Mouse (Mus musculus) macrophage (primary cell): ENCODE results near the gene Plekhg6. TPM values are rescaled to one million over a fixed set of nuclear protein-coding genes. Genes with fewer than 3 reads are reported as not detected.
A peak's percentile ranks its signal among the peaks of the same experiment; 100 is the strongest.

Experiments
- H3K27ac ChIP-seq: fragments of 350-480 bp; formaldehyde crosslinking; 2 replicates; pipeline ENCODE4 v1.9.0; 2021
- H3K36me3 ChIP-seq: fragments of 350-480 bp; formaldehyde crosslinking; 2 replicates; pipeline ENCODE4 v1.9.0; 2021; ENCODE audit errors: inconsistent target
- H3K4me3 ChIP-seq: fragments of 350-480 bp; formaldehyde crosslinking; 2 replicates; pipeline ENCODE4 v1.9.0; 2021; ENCODE audit errors: inconsistent target
- H3K79me2 ChIP-seq: fragments of 350-480 bp; formaldehyde crosslinking; 2 replicates; pipeline ENCODE4 v1.9.0; 2021; ENCODE audit errors: inconsistent target
- WGBS: methylation state at CpG from one replicate; pipeline ENCODE4 v1.1.7; 2026; ENCODE audit warnings: inconsistent platforms; ENCODE audit not compliant: missing documents; 5-methylcytosine and 5-hydroxymethylcytosine counted together
- polyA plus RNA-seq: library from polyadenylated mRNA; stranded (reverse); fragments of 250-400 nt; gene quantifications from 3 replicates; pipeline ENCODE4 v1.2.4, GENCODE M21; 2018; ENCODE audit warnings: inconsistent platforms
- total RNA-seq, 78 experiments: library from RNA; depleted of rRNA; stranded (reverse); fragments of 250-400 nt; gene quantifications; 1 replicate in 9 of 78; 2 replicates in 24 of 78; 3 replicates in 43 of 78; 4 replicates in 2 of 78; pipeline ENCODE4 v1.2.4; 2018; ENCODE audit warnings: inconsistent platforms in 56 of 78

The Plekhg6 gene
- total RNA-seq (2018; cell fraction: chromatin; rRNA removed): under 1 TPM in 1 of 26 experiments, not detected in 25; 0.33 TPM
- not detected for total RNA-seq (2018; cell fraction: cytosol; rRNA removed)
- not detected for total RNA-seq (2018; cell fraction: nucleus; rRNA removed)
- polyA plus RNA-seq: not detected in 3 replicates

- Histone ChIP-seq H3K4me3 (no peak within 1 kb of the TSS), H3K36me3 (no peaks in the 10 kb centered on the region), H3K79me2 (no peaks in the 10 kb centered on the region), H3K27ac (no peak within 1 kb of the TSS)
- 24% methylated on average over 34 of the region's 40 CpGs for WGBS
Observed at GRCm38 (mm10) chr6:125380372-125381360, at the start of gene Plekhg6. TSS of gene Plekhg6 (minus strand) at chr6:125380793.

DNA sequence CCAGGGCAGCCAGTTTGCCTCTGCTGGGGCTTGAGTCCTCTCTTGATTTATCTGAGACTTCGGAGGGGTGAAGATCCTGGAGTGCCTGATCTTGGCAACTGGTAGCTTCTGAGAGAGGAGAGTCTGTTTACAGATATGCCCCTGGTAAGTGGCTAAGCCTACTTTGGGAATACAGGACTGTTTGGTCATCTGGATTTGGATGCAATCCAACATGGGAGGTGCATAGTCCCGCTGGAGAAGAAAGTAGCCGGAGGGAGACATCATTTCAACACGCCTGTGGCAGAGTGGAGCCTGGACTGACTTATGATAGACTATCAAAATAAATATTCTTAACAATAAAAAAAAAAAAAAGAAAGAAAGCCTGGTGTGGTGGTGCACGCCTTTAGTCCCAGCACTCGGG lies 49.1 kb upstream of the Plekhg6 start:
- Histone ChIP-seq H3K79me2 (no peaks in the 10 kb centered on the region), H3K36me3 (no peaks in the 10 kb centered on the region), H3K27ac (no peak overlapping the region), H3K4me3 (no peak overlapping the region)
- WGBS: 90% methylated on average over 3 of the region's 6 CpGs

DNA sequence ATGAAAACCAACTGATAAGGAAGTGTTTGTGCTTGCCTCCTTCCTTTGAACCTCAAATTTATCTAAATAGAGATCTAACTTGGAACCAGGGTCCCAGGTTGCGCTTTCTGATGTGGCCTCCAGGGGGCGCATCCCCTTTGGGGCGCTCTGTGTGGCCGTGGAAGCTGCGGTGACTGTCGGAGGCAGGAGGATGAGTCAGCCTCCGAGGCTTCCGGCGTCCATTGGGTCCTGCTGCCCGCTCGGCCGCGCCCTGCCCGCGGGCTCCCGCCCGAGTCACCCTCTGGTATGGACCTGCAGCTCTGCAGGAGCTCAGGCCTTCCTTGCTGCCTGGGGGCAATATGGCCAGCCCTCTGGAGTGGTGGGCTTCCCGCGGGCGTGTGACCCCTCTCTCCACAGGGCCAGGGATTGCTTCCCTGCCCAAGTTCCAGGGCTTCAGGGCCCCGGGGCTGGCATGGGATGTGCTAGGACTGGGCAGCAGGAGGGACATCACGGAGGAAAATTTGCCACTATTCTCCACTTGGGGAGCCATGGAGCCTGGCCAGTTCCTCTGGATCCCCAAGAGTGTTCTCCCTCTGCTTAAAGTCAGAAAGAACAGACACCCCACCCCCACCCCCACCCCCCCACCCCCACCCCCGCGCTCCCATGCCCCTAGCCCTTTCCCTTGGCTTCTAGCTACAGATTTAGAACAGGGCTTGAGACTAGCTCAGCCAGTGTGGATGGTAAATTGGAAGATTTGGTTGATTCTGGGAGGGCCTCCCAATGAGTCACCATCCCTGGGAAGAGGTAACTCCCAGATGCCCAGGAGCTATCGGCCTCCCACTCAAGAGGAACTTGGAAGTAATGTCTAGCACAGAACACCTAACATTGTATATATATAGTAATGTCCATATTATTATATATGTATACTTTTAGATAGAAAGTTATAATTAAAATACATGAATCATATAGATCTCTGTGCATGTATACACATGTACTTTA lies 46.1 kb upstream of the Plekhg6 start:
- H3K27ac ChIP-seq: peak overlapping the region; percentile 84
- WGBS: 3% methylated on average over 21 of the region's 25 CpGs
- H3K79me2 ChIP-seq: no peaks in the 10 kb centered on the region
- H3K4me3 ChIP-seq: no peak overlapping the region; the same call in 1 of the 2 replicates
- H3K36me3 ChIP-seq: no peaks in the 10 kb centered on the region

- H3K36me3 ChIP-seq: no peaks in the 10 kb centered on the region
- no peaks in the 10 kb centered on the region for H3K79me2 ChIP-seq
- H3K4me3 ChIP-seq: no peak overlapping the region
- peak overlapping the region; percentile 84 for H3K27ac ChIP-seq
- 34% methylated on average over 15 of the region's 15 CpGs for WGBS
Observed at GRCm38 (mm10) chr6:125425205-125426090, 44.9 kb upstream of the Plekhg6 start.

DNA sequence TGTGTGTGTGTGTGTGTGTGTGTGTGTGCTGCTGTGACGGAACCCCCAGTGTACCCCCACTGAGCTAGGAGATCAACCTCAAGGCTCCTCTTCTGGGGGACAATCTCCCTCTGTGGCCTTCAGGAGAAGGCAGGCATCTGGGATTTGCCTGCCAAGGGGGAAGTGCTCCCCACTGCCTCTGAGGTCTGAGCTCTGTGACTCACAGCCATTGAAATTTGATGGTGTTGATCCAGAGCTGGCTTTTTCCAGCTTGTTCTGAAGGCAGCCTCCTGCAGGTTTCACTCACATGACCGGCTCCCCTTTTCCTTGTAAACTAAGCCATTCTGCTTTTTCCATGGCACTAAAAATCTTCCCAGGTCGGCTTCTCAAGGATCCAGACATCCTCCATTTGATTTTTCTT lies 43.6 kb upstream of the Plekhg6 start:
- H3K4me3 ChIP-seq: no peak overlapping the region
- no peaks in the 10 kb centered on the region for H3K79me2 ChIP-seq
- 92% methylated on average over 3 of the region's 3 CpGs for WGBS
- no peaks in the 10 kb centered on the region for H3K36me3 ChIP-seq
- H3K27ac ChIP-seq: no peak overlapping the region

- WGBS: 76% methylated on average over 13 of the region's 13 CpGs
- Histone ChIP-seq H3K4me3 (no peak overlapping the region), H3K36me3 (no peaks in the 10 kb centered on the region), H3K27ac (no peak overlapping the region), H3K79me2 (no peaks in the 10 kb centered on the region)
Observed at GRCm38 (mm10) chr6:125423507-125423906, 42.9 kb upstream of the Plekhg6 start.

GRCm38 (mm10) chr6:125423099-125423498 lies 42.5 kb upstream of the Plekhg6 start:
- Histone ChIP-seq H3K79me2 (no peaks in the 10 kb centered on the region), H3K36me3 (no peaks in the 10 kb centered on the region), H3K27ac (peak overlapping the region; percentile 19), H3K4me3 (peak overlapping the region; percentile 18; the same call in 1 of the 2 replicates)
- WGBS: 59% methylated on average over 3 of the region's 3 CpGs

- Histone ChIP-seq H3K27ac (peak overlapping the region; percentile 19), H3K36me3 (no peaks in the 10 kb centered on the region), H3K79me2 (no peaks in the 10 kb centered on the region), H3K4me3 (peak overlapping the region; percentile 18; the same call in 1 of the 2 replicates)
- WGBS: 18% methylated on average over 17 of the region's 20 CpGs
Observed at GRCm38 (mm10) chr6:125422051-125422822, 41.6 kb upstream of the Plekhg6 start.

DNA sequence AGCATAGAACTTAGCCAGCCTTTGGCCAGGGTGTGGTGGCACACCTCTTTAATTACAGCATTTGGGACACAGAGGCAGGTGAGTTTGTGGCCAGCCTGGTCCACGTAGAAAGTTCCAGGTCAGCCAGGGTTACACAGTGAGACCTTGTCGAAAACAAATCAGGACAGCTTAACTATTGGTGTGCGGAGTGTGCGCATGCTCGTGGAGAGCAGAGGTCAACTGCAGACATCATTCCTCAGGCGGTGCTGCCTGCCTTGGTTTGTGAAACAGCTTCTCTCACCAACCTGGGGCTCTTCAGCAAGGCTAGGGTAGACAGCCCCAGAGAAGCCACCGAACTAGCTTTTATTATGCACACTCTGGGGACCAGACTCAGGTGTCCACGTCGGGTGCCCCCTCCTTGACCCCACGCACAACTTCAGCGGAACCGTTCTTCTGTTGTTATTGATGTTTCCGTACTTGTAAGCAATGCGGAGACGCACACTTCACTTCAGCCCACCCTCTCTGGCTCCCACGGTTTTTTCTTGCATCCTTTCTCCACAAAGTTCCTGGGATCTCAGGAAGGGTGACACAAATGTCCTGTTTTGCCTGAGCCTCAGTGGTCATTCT lies 40.0 kb upstream of the Plekhg6 start:
- no peaks in the 10 kb centered on the region for H3K36me3 ChIP-seq
- no peaks in the 10 kb centered on the region for H3K79me2 ChIP-seq
- H3K27ac ChIP-seq: no peak overlapping the region
- WGBS: 91% methylated on average over 16 of the region's 16 CpGs
- no peak overlapping the region for H3K4me3 ChIP-seq

DNA sequence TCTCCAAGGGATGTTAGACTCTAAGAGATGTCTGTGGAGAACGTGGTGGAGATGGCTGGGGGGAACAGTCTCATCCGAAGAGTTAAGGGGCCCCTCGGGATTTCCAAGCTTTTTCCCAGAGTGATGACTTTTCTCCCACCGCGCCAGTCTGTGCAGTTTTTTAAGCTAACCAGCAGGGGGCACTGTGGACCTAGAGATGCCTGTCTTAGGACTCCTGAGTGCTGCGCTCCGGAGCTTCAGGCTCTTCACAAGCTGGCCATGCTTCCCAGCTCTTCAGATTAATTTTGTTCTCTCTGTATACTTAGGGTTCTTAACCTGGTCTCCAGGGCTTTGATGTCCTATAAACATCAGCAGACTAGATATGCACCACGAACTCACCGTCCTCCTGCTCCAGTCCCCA lies 38.2 kb upstream of the Plekhg6 start:
- Histone ChIP-seq H3K4me3 (no peak overlapping the region), H3K36me3 (no peaks in the 10 kb centered on the region), H3K79me2 (no peaks in the 10 kb centered on the region), H3K27ac (no peak overlapping the region)
- WGBS: 18% methylated on average over 9 of the region's 9 CpGs

- WGBS: 84% methylated on average over 9 of the region's 9 CpGs
- Histone ChIP-seq H3K79me2 (no peaks in the 10 kb centered on the region), H3K36me3 (no peaks in the 10 kb centered on the region), H3K4me3 (no peak overlapping the region), H3K27ac (no peak overlapping the region)
Observed at GRCm38 (mm10) chr6:125413326-125413725, 32.7 kb upstream of the Plekhg6 start.

- WGBS: 91% methylated on average over 6 of the region's 6 CpGs
Observed at GRCm38 (mm10) chr6:125411661-125412060, 31.1 kb upstream of the Plekhg6 start.

More at GRCm38 (mm10) chr6:125411661-125412060, 31.1 kb upstream of the Plekhg6 start:
- H3K4me3 ChIP-seq: no peak overlapping the region
- no peaks in the 10 kb centered on the region for H3K36me3 ChIP-seq
- no peak overlapping the region for H3K27ac ChIP-seq
- no peaks in the 10 kb centered on the region for H3K79me2 ChIP-seq
